Mouse (Mus musculus) testis, adult 2 months (tissue): ENCODE measurements at regions not wholly inside any gene's neighbourhood (a gene's known extent, or its start where the extent isn't known, plus 50 kb on each side); places are given as distances from the start of the nearest gene placed in this dataset.

Source experiments
- CTCF ChIP-seq: fragments of 200-500 bp; IDR thresholded peaks from 2 replicates; pipeline ENCODE4 v1.5.1; 2012; ENCODE audit warnings: low read depth, mild to moderate bottlenecking, inconsistent platforms, low read length, moderate library complexity; ENCODE audit not compliant: control insufficient read depth, insufficient read depth, insufficient replicate concordance
- POLR2A ChIP-seq: fragments of 200-500 bp; IDR thresholded peaks from 2 replicates; pipeline ENCODE4 v1.6.1; 2012; ENCODE audit warnings: low read depth, mild to moderate bottlenecking, inconsistent platforms, low read length, moderate library complexity; ENCODE audit not compliant: control insufficient read depth

DNA sequence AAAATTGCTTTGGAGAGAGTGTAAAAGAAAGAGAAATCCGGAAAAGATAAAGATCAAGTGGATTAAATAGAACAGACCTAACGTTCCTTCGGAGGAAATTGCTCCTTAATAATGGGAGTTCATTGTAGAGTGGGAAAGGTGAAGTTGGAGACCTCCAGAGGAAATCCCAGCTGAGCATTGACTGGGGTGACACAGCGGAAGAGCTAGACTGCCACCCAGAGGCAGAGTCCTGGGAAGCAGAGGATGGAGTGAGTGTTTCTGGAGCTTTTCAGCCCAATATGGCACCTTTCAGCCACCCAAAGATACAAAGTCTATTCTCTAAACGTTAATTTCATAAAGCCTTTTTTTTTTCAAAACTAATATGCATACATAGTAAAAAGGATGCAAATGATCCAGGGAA is 1731.3 kb upstream of the Gm7489 start:
- peak; percentile 44; the same call in 1 of the 2 replicates for TF ChIP-seq CTCF
- TF ChIP-seq POLR2A: no peak
